Mouse (Mus musculus) cerebellum, postnatal 4 days (tissue): Measurements from ENCODE around the gene Nedd8.
A peak's percentile ranks its signal among the peaks of the same experiment; 100 is the strongest.

Experiments used
- DNase-seq, 2 experiments: peaks; one replicate each; pipeline ENCODE4 v3.0.0; 2022; ENCODE audit warnings: low spot score in 2 of 2, mixed read lengths in 1 of 2

Nedd8 gene

DNA sequence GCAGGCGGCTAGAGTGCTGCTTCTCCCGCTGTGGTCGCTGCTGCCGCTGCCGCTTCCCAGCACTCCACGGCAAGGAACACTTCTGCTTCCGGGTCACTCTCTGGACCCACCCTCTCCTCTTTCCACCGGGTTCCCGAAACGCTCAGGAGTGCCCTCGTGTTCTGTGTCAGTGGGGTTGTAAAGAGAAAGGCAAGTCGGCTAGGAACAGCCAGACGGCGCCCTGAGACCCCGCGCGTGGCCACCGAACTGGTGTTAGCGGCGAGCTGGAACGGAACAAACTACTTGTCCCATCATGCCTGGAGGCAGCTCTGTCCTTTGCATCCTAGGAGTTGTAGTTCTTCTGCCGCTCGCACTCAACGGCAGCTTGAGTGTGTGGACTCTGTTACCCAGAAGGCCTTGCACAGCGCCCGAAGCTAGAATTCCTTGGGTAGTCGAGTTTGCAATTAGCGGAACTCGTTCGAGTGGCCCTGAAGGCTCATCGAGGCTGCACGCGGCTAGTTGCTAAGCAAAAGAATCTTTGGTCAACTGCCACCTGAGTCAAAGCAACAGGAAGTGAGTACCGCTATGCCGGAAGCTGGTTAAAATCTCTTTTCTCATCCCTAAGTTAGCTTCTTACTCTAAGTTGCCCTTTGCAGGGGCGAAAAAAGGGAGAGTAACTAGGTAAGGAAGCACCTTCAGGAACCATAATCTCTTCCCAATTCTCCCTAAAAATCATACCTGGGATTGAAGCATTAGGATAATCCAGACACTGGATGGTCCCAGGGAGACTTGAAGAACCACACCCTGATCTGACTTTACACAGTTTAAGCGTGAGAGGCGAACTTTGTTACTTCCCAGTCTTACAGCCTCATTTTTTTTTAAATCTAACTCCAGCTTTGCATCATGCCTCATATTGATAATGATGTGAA lies at the start of gene Nedd8, which contains the start of gene Gmpr2:
Gene Nedd8, minus strand, starts transcription at position 292 of the 908 bp plus-strand sequence.
Gene Gmpr2, plus strand, starts transcription at position 109 of the 908 bp plus-strand sequence.
- DNase-seq = peak; percentile 51 to 84

DNA sequence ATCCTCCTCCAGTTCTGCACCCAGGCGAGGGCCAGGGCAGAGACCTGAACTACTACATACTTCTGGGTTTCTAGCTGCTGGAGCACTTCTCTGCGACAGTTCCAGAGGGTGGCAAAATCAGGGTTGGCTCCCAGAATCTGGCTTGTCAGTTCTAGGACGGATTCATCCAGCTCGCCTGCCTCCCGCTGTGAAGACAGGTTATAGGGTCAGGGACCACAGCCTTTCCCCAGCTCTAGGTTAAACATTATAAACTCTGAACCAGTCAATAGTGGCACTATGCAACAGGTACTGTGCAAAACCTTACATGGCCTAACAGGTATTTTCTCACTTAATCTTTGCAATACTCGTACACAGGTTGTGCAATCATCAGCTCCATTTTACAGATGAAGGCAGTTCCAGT lies 49.2 kb upstream of the Nedd8 start:
- no peak for DNase-seq

DNA sequence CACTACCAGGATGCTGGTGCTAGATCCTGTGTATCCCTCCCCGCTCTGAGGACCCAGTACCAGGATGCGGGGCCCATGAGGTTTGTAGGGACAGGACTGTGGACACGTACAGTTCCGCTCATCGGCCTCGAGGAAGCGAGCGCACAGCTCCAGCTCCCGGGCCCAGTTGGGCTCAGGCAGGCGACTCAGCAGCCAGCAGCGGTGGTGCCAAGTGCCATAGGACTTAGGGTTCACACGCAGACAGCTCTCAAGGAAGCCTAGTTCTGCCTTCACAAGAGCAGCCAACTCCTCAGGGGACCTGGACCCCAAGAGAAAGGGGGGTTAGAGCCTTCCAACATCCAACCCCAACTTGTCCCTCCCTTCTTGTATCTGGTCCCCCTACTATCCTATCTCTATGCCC lies 48.7 kb upstream of the Nedd8 start:
- no peak for DNase-seq

DNA sequence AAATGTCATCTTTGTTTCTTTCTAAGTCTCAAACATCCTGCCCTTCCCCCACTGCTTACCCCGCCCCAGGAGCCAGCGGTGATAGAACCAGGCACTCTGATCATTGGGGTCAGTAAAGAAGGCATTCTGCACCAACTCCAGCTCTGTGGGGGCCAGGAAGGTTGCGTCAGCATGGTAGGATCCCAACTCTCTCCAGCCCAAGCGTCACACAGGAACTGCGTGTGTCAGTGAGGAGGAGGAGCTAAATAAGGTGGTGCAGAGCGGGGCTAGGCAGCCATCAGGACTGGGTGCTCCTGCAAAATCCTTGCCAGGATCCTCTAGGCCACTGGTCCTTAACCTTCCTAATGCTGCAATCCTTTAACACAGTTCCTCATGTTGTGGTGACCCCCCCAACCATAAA lies 47.8 kb upstream of the Nedd8 start:
- no peak for DNase-seq

DNA sequence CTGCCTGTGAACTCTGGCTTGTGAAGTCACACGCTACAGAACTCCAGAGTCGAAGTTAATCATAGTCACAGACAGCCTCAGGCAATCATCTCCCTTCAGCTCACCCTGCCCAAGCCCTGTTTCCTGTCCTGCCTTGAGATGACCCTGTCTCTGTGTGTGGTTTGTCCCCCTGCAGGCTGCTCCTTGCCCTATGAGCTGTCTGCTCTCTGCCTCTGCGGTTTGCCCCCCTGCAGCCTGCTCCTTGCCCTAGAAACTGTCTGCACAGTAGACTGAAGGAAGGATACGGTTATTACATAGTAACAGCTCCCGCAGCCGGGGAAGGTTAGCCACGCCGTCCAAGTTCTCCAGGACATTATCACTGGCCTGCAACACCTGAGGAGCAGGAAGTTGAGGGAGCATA lies 45.0 kb upstream of the Nedd8 start:
- no peak for DNase-seq

DNA sequence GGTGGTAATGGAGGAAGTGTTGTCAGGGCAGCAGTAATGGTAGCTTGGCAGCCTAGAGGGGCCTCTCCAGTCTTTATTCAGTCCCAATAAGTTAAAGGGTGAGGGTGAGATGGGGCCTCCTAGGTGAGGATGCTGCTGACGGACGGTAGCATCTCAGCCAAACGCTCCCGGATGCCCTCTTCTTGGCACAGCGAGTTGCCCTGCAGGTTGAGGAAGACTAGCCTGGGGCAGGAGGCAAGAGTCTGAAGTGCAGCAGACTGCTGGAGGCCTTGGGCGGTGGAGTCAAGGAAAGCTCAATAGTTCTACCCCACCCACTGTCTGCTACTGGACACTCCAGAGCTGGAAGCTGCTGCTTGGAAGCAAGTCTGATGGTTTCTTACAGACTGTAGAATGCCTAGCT lies 44.3 kb upstream of the Nedd8 start:
- DNase-seq = no peak

DNA sequence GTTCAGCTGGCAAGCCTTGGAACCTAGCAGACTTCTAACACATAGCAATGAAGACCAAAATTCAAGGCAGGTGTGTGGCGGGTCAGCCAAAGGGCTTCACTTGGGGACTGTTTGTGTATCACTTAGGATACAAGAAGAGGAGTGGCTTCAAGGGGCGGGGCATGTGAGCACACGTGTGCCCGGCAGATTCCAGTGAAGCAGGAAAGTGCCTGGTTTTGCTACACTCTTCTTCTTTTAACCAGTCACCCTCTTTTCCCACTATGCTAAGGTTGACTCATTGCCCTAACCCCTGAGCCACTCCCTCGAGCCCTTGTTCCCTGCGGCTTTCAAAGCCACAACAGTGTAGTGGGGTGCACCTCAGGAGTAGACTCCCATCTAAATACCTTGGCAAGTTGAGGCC lies 43.0 kb upstream of the Nedd8 start:
- no peak for DNase-seq

DNA sequence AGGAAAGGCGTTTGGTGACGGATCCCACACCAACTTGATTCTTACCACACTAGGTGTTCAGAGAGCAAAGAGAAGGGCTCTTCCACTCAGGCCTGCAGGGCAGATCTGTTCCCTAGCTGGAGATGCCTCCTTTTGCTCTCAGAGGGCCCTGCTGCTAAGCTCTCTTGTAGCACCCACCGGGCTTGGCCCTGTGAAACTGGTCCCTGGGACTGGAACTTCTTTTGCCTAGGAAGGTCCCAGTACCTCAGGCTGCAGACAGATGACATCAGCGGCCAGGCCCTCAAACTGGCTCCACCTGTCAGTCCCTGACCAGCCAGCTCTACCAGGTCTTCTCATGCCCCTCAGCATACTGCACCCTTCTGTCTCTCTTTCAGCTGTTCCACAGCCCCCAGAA lies 41.8 kb upstream of the Nedd8 start, which contains the start of gene Tgm1:
Gene Tgm1, minus strand, starts transcription at position 198 of the 394 bp plus-strand sequence.
- DNase-seq = no peak

DNA sequence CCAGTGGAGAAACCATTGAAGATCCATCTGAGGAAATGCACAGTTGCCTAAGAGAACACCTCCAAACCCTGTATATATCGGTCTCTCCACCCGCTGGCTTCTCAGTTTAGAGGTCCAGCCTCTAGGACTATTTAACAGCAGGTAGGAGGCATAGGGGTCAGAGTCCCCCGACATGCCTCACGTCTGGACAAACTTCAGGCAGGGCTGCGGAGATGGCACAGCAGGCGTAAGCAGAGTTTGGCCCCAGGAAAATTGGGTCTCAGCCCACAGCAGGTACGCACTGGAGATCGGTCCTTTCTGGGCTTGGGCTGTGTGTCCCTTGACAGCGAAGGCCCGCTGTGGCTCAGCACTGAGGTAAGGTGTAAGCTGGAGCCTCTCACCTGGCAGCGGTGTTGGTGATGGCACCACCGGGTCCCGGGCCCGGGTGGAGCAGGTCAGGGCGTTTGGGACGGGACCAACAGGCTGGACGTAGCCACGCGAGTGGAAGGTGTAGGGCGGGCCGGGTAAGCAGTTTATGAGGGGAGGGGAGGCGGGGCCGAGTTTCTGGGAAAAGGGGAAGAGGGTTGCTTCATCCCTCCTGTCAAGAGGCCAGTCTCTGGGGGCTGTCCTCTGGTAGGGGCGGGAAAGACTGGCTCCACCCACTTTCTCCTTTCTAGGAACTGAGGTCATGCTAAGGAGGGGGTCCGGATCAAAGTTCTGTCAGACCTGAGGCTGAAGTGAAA lies 41.2 kb upstream of the Nedd8 start:
- no peak for DNase-seq

DNA sequence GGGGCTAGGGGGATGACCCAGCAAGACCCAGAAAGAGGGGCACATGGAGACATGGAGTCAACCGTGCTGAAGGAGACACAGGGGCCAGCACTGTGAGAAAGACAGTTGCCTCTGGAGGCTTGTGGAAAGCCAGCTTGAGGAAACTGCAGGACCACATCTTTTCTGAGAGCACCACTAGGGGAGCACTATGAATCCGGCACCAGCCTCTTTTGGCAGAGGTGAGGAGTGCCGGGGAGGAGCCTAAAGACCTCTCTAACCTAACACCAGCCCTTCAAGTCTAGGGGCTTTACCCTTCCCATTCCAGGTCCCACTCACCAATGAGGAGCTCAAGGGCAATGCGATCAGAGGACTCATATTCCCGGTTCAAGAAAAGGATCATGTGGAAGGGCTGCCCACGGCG lies 39.9 kb upstream of the Nedd8 start:
- no peak for DNase-seq

DNA sequence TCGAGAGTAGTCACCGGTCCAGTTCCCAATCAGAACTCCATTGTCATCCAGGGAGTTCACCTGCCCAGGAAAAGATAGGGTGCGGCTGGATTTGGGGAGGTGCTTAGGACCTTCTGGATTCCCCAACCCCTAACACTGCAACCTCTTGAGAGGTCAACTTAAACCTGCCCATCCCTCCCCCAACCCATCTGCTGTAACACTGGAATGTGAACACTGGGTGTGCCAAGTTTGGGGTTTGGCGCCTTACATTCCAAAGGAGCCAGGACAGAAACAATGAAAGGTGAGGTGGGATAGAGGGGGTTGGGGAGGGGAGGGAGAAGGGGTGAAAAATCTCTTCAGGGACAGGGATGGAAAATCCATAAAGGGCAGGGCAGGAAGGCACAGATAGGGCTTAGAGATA lies 37.6 kb upstream of the Nedd8 start:
- no peak for DNase-seq

DNA sequence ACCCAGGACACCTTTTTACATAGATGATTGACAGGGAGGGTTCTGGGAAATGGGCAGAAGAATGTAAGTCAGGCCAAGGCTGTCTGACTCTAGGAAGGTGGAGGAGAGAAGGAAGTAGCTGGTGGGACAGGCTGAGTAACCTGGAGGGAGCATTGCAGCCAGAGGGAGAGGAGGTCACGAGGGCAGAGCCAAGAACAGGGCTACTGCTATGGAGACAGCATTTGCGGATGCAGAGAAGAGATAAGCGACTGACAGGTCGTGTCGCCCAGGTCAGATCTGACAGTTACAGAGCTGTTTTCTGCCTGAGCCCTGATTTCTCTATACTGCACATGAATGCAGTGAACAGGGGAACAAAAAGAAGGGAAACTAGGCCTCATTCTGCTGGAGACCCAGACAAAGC lies 35.5 kb upstream of the Nedd8 start:
- DNase-seq = no peak

DNA sequence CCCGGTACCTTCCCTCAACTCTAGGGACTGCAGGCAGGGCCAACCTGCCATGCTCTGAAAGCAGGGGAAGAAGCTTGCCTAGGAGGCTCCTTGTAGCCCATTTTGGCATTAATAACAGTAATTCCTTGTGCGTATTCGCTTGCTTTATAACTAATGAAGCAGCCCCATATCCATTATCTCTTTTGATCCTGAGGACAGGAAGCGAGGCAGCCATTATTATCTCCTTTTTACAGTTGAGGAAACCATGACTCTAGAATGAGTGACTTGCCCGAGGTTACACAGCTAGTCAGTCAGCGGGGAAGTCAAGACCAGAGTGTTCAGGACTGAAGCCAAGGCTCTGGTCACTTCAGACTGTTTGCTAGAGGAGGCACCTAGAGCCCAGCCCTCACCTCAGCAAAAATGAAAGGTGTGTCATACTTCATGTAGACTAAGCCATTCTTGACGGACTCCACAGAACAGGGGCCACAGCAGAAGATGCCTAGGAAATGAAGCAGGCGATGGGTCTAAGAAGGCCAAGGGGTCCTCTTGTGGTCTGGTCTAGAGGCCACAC lies 34.2 kb upstream of the Nedd8 start:
- DNase-seq = no peak

DNA sequence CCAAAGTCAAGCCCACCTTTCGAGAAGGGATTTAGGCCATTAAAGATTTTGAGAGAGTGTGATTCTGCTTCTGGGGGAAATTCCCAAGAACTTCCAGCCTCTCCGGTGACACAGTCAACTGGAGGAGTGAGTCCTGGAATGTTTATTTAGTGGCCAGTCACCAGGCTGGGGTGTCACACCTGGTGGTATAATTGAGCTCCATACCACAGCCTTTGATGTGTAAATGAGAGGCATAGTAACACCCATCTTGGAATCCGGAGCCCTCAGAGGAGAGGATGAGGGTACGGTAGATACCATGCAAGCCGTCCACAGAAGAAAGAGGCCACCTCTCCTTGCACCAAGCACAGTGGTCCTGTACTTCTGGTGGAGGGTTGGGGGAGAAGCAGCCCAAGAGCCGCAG lies 30.8 kb upstream of the Nedd8 start:
- DNase-seq = no peak

DNA sequence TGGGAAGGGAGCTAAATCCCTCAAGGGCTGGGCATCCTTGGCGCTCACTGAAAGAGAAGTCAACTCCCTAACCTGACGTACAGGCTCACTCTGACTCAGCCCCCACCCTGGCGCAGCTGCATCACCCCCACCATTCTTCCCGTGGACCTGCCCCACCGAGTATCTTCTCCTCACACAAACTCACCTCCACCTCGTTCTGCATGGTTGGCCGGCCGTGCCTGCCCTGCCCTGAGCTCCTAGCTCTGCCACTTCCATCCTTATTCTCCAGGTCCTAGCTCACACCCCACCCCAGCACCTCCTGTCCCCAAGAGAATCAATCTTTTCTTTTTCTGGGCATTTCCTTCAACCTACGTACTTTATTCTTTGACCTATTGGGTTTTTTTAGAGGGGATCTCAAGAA lies 29.2 kb upstream of the Nedd8 start:
- no peak for DNase-seq

DNA sequence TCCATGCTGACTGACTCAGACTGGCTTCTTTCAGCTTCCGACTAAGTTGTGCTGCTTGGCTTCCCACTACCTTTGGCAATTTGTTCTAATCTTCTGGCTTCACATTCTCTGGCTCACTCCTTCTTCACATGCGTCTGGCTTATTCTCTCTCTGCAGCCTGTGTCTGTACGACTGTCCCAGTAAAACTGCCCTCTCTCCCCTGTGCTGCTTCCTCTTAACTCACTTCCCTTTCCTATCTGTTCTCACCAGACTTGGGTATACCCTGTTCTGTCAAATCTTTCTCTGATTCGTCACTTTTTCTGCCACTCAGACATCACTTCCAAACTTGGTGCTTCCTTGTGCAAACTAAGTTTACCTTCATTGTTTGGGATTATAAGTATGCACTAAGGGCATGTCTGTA lies 25.3 kb upstream of the Nedd8 start:
- no peak for DNase-seq

DNA sequence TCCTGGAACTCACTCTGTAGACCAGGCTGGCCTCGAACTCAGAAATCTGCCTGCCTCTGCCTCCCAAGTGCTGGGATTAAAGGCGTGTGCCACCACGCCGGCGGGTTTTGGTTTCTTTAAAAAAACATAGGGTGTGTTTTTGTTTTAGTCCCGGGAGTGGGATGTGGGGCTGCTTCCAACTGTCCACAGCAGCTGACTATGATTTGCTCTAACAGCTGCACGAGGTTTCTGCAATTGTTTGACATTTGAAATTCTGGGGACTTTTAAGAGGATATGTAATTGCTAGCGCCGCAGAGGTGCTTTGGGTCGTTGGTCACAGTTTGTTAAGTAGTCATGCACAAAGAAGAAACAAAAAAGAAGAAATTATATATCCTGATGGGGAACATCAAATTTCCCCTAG lies 17.5 kb upstream of the Nedd8 start:
- no peak for DNase-seq

DNA sequence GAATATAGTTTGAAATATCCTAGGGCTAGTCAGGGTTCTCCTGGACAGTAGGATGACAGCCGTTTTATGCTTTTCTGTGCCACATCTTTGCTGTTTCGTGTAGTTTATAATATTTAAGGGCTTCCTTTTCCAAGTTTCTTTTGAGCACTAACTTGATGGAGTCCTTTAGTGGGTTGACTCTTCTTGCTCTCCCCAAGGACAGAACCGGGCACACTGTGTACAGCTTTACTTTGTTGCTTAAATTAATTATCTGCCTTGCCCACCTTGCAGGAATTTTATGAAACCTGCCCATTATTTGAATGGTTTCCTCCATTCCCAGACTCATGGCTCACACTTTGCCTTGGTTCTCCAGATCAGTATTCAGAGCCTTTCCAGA lies 10.2 kb upstream of the Nedd8 start:
- DNase-seq = no peak

DNA sequence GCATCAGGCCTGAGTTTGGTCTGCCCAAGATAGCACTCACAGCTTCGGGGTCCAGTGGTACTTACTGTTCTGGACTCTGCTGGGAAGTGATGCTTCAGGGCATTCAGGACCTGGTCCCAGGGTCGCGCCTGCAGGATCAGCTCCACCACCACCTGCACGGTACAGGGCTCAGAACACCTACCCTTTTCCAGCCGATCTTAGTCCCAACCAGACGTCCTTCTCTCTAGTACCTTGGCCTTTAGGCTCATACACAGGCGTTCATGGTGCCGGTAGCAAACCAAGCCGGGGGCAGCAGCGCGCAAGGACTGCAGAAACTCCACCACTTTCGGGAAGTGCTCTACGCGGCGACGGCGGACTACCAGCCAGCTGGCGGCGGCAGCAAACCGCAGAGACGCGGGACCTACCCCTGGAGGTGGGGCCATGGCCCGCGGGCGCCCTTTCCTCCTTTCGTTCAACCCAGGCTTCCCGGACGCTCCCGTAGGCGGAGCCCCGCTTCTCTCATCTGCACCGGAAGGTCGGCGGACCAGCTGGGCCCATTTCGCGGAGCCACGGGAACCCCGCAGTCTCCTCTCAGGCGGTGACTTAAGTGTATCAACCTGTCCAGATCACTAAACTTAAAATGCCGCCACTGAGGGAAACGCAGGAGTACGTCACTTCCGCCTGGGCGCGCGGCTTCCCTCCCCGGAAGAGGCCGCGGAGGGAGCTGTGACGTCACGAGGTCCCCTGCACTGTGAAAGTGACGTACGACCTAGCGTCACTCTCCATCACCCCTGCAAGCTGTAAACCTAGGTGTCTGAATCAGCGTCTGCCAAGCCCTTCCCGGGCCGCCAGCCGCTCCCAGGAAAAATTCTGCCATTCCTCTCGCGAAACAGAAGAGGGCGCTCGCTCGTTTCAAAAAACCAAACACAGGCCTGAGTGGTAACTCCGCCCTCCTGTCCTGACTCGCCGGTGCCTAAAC lies 9.5 kb upstream of the Nedd8 start, which contains the start of gene Tinf2:
Gene Tinf2, minus strand, starts transcription at position 661 of the 958 bp plus-strand sequence.
- peak; percentile 88 to 93 for DNase-seq

DNA sequence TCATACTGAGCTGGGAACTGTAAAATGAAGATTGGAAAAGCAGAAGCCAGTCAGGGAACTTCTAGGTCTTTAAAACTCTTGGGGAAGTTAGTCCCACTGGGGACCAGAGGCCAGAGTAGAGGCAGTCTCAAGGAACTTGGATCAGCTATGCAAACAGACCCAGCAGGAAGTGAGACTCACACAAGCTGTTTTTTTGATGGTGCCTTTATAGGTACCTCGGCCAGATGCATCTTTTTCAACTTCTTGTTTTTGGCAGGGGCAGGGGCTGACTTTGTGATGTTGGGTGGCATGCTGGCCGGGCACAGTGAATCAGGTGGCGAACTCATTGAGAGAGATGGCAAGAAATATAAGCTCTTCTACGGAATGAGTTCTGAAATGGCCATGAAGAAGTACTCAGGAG lies 5.7 kb upstream of the Nedd8 start:
- DNase-seq = no peak

DNA sequence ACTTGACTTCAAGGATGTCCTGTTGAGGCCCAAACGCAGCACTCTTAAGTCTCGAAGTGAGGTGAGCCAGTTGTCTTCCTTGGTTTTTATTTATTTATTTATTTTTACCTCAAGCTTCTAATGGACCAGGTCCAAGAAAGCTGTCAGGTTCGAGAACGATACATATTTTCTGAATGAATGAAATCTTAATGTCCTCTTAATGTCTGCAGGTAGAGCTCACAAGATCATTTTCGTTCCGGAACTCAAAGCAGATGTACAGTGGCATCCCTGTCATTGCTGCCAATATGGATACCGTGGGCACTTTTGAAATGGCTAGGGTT lies 777 bp upstream of the Nedd8 start:
- DNase-seq = no peak

DNA sequence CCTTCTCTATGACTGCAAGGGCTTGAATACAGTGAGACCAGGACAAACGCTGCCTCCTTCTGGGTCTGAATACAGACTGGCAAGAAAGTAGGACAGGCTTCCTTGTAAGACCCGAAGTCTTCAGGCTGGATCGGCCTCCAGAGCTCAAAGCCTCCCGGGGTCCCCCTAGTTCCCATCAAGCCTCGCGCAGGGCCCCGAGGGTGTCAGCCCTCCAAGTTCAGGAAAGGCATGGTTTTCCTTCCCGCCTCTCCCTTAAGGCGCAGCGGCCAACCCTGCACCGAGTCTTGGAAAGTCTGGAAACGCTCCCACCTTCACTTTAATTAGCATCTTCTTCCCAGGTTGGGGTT lies 465 bp downstream of the Nedd8 start:
- DNase-seq = no peak
